Mouse (Mus musculus): ENCODE results near the gene Eno2.

DNA sequence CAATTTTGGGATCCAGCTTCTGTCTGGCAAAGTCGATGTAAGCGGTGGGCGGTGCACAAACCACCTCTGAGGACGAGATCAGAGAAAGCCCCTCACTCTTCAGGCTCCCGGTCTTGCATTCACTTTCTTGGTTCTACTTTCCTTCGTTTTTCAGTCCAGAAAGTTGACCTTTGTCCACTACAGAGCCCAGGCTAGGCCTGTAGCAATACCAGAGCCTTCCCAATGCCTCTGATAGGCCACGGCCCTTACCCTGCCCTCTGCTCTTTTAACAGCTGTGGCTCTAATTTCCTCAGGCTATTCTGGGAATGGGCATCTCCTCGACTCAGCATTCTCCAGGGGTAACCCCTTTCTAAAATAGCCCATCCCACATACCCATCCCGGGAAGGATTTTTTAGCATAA, 43.4 kb upstream of the Eno2 start:
- TF ChIP-seq CTCF (IDR thresholded peaks at IDR 0.05; ENCODE audit: control insufficient read depth, insufficient read depth, low read length) (no peak), POLR2A (IDR thresholded peaks at IDR 0.05; ENCODE audit: borderline replicate concordance, control insufficient read depth, low read depth, low read length) (no peak)
